Mouse (Mus musculus) heart, adult 2 months (tissue): ENCODE results near the gene Ern1. TPM values are rescaled to one million over a fixed set of nuclear protein-coding genes. Genes with fewer than 3 reads are reported as not detected.
"Not testable (repeated sequence)": the region's sequence is repeated elsewhere in the genome, so short reads cannot be mapped to it uniquely, and the experiment has no call there.

Experiments
- DNase-seq, 2 experiments: peaks; one replicate each; pipeline ENCODE4 v3.0.0; 2021
- H3K27ac ChIP-seq: fragments of 200-600 bp; 2 replicates; pipeline ENCODE4 v1.8.1; 2022
- H3K27me3 ChIP-seq: fragments of 200-500 bp; 2 replicates; pipeline ENCODE4 v1.6.1; 2012; ENCODE audit warnings: mild to moderate bottlenecking, low read length, inconsistent platforms, mixed read lengths; ENCODE audit not compliant: control insufficient read depth, insufficient read depth
- H3K36me3 ChIP-seq: fragments of 200-500 bp; 2 replicates; pipeline ENCODE4 v1.6.1; 2012; ENCODE audit warnings: low read length, inconsistent platforms; ENCODE audit not compliant: control insufficient read depth, insufficient read depth
- H3K4me1 ChIP-seq: fragments of 200-500 bp; 2 replicates; pipeline ENCODE4 v1.6.1; 2011; ENCODE audit warnings: low read length; ENCODE audit not compliant: control insufficient read depth, insufficient read depth
- H3K4me3 ChIP-seq: fragments of 200-600 bp; 2 replicates; pipeline ENCODE4 v1.8.1; 2022
- H3K79me2 ChIP-seq: fragments of 200-500 bp; replicated peaks from 2 replicates; pipeline ENCODE4 v1.6.1; 2012; ENCODE audit warnings: mild to moderate bottlenecking, inconsistent platforms, low read length, moderate library complexity, mixed read lengths; ENCODE audit not compliant: control insufficient read depth, insufficient read depth
- H3K9ac ChIP-seq: fragments of 200-500 bp; 2 replicates; pipeline ENCODE4 v1.6.1; 2012; ENCODE audit warnings: low read depth, mild to moderate bottlenecking, control low read depth, inconsistent platforms, low read length, mixed read lengths
- CTCF ChIP-seq: fragments of 200-600 bp; IDR thresholded peaks from 2 replicates; pipeline ENCODE4 v1.8.1; 2022; ENCODE audit warnings: antibody characterized with exemption, mild to moderate bottlenecking, moderate library complexity
- EP300 ChIP-seq: fragments of 200-500 bp; IDR thresholded peaks from 2 replicates; pipeline ENCODE4 v1.6.1; 2011; ENCODE audit warnings: low read depth, low read length, control low read depth; ENCODE audit not compliant: insufficient read depth
- POLR2A ChIP-seq: fragments of 200-500 bp; IDR thresholded peaks from 2 replicates; pipeline ENCODE4 v1.6.1; 2011; ENCODE audit warnings: mild to moderate bottlenecking, low read depth, low read length, control low read depth; ENCODE audit not compliant: insufficient read depth
- WGBS: fragments of 180-500 bp; shearing (Covaris S2); methylation state at CpG from one replicate; pipeline ENCODE4 v1.1.7; 2018; 5-methylcytosine and 5-hydroxymethylcytosine counted together
- intact Hi-C: fragments of 180-260 bp; cut with DNase I; formaldehyde crosslinking; loops from one replicate; pipeline ENCODE4 v1.15.1; 2025
- polyA plus RNA-seq: library from polyadenylated mRNA; depleted of rRNA; stranded (reverse); fragments of >200 nt; gene quantifications from 2 replicates; pipeline ENCODE4 v1.2.3, GENCODE M21; 2012
- total RNA-seq, 2 experiments: library from RNA; stranded (reverse); gene quantifications; 2 replicates each; pipeline ENCODE4 v1.2.3; 2021

Ern1 gene
- total and polyA plus RNA-seq, 3 experiments: 6.4 to 13.9 (median 10.2) TPM

- Histone ChIP-seq H3K79me2 (no peaks in the 10 kb centered on the region), H3K27me3 (no peaks in the 10 kb centered on the region), H3K4me1 (no peaks in the 10 kb centered on the region; the same call in 1 of the 2 replicates), H3K9ac (no peak overlapping the region), H3K36me3 (no peaks in the 10 kb centered on the region), H3K27ac (no peak overlapping the region), H3K4me3 (no peak overlapping the region)
- WGBS: 80% methylated on average over 2 of the region's 2 CpGs
- intact Hi-C loops: no loop called here
- DNase-seq: no peak
- TF ChIP-seq CTCF (peak; percentile 30; the same call in 1 of the 2 replicates), POLR2A (no peak)
Observed at GRCm38 (mm10) chr11:106497926-106498325, 10.3 kb upstream of the Ern1 start.

- H3K4me1 ChIP-seq, H3K4me3 ChIP-seq, DNase-seq, H3K27me3 ChIP-seq, H3K27ac ChIP-seq, H3K79me2 ChIP-seq, H3K9ac ChIP-seq, intact Hi-C loops, H3K36me3 ChIP-seq: not testable (repeated sequence)
- 96% methylated on average over 2 of the region's 2 CpGs for WGBS
Observed at GRCm38 (mm10) chr11:106497009-106497408, 9.4 kb upstream of the Ern1 start.

GRCm38 (mm10) chr11:106492984-106493669, 5.5 kb upstream of the Ern1 start:
- no peaks in the 10 kb centered on the region for H3K79me2 ChIP-seq
- no peaks in the 10 kb centered on the region; the same call in 1 of the 2 replicates for H3K4me1 ChIP-seq
- 79% methylated on average over 7 of the region's 7 CpGs for WGBS
- H3K9ac ChIP-seq: no peak overlapping the region
- no peaks in the 10 kb centered on the region for H3K27me3 ChIP-seq
- no peak for DNase-seq
- TF ChIP-seq CTCF (no peak), EP300 (no peak), POLR2A (no peak)
- intact Hi-C loops: no loop called here
- no peak overlapping the region for H3K4me3 ChIP-seq
- no peaks in the 10 kb centered on the region for H3K36me3 ChIP-seq
- H3K27ac ChIP-seq: no peak overlapping the region

DNA sequence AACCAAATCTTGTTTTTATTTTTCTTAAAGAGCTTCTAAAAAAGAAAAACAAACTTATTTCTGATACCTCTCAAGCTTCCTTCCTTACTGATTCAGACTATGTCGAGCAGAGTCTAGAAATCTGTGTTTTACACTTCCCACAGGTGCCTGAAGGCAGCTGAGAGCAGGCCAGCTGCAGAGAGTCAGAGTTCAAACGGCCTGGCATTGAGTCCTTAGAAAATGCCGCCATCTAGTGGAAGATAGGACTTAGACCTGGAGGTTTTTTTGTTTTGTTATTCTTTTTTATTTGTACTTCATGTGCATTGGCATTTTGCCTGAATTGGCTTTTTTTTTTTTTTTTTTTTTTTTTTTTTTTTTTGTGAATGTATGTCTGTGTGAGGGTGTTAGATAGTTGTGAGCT, 3.7 kb upstream of the Ern1 start:
- TF ChIP-seq POLR2A (no peak), CTCF (peak; percentile 82), EP300 (peak; percentile 59; the same call in 1 of the 2 replicates)
- H3K27me3 ChIP-seq: no peaks in the 10 kb centered on the region
- H3K79me2 ChIP-seq: no peaks in the 10 kb centered on the region
- 2% methylated on average over 3 of the region's 3 CpGs for WGBS
- 0 out of 2 replicates have a peak, but pooled peaks cover 2% of the 10 kb centered on the region for H3K36me3 ChIP-seq
- intact Hi-C loops: loop anchor here (1.0 kb wide), 1 partner anchor 73 kb away; no protein-coding TSS in a partner anchor
- peak; percentile 49 to 56 for DNase-seq
- H3K27ac ChIP-seq: no peak overlapping the region
- no peaks in the 10 kb centered on the region; the same call in 1 of the 2 replicates for H3K4me1 ChIP-seq
- H3K4me3 ChIP-seq: no peak overlapping the region
- no peak overlapping the region for H3K9ac ChIP-seq

DNA sequence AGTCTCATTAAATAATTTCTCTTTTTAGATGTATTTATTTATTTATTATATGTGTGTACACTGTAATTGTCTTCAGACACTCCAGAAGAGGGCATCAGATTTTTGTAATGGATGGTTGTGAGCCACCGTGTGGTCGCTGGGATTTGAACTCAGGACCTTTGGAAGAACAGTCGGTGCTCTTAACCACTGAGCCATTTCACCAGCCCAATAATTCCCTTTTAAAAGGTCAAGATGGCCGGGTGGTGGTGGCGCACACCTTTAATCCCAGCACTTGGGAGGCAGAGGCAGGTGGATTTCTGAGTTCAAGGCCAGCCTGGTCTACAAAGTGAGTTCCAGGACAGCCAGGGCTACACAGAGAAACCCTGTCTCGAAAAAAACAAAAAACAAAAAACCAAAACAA, 2.9 kb upstream of the Ern1 start:
- H3K36me3 ChIP-seq, H3K79me2 ChIP-seq, intact Hi-C loops, H3K27me3 ChIP-seq, H3K27ac ChIP-seq, H3K9ac ChIP-seq, H3K4me3 ChIP-seq, H3K4me1 ChIP-seq, DNase-seq: not testable (repeated sequence)
- 83% methylated on average over 6 of the region's 6 CpGs for WGBS

DNA sequence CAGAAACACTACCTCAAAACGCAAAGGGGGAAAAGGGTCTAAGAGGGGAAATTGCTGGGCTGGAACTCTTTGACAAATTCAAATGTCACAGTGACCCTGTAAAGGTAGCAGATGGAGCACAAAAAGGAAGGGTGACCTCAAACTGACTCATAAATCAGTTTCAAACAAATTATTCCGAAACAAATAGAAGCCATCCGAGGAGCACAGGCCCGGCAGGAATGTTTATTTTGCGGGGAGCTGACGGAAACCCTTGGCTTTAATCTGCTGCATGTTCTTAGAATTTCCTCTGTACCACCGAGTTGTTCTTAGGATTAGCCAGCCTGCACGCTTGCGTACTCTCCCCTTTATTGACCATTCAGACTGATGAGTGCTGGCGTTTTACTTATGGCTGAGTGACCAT, 2.4 kb upstream of the Ern1 start:
- H3K79me2 ChIP-seq: no peaks in the 10 kb centered on the region
- WGBS: 68% methylated on average over 10 of the region's 10 CpGs
- no peak overlapping the region for H3K4me3 ChIP-seq
- no peaks in the 10 kb centered on the region; the same call in 1 of the 2 replicates for H3K4me1 ChIP-seq
- H3K27me3 ChIP-seq: no peaks in the 10 kb centered on the region
- 0 out of 2 replicates have a peak, but pooled peaks cover 2% of the 10 kb centered on the region for H3K36me3 ChIP-seq
- intact Hi-C loops: no loop called here
- H3K27ac ChIP-seq: no peak overlapping the region
- DNase-seq: no peak
- no peak for TF ChIP-seq POLR2A
- no peak for TF ChIP-seq EP300
- TF ChIP-seq CTCF: no peak
- H3K9ac ChIP-seq: no peak overlapping the region
